Mouse (Mus musculus) kidney, embryonic 14.5 days (tissue): Measurements from ENCODE around the gene Npas4. TPM values are rescaled to one million over a fixed set of nuclear protein-coding genes. Genes with fewer than 3 reads are reported as not detected.
A peak's percentile ranks its signal among the peaks of the same experiment; 100 is the strongest.
"Not testable (repeated sequence)": the region's sequence is repeated elsewhere in the genome, so short reads cannot be mapped to it uniquely, and the experiment has no call there.

Experiments used
- ATAC-seq: fragments of 200-750 bp; cut with Nextera tagmentation; 2 replicates; pipeline ENCODE4 v1.8.0; 2017; ENCODE audit warnings: moderate number of reproducible peaks, mild to moderate bottlenecking, moderate TSS enrichment, moderate library complexity; ENCODE audit not compliant: low FRiP score, low TSS enrichment
- H3K27ac ChIP-seq: fragments of 300-500 bp; sonication (generic); 2 replicates; pipeline ENCODE4 v1.5.1; 2014; ENCODE audit warnings: low read depth, mild to moderate bottlenecking, low read length, moderate library complexity, mixed read lengths
- H3K27me3 ChIP-seq: fragments of 300-500 bp; sonication (generic); 2 replicates; pipeline ENCODE4 v1.6.1; 2014; ENCODE audit warnings: mild to moderate bottlenecking, low read length; ENCODE audit not compliant: control insufficient read depth, insufficient read depth
- H3K36me3 ChIP-seq: fragments of 300-500 bp; sonication (generic); 2 replicates; pipeline ENCODE4 v1.6.1; 2014; ENCODE audit warnings: low read length, mixed read lengths; ENCODE audit not compliant: control insufficient read depth, insufficient read depth
- H3K4me1 ChIP-seq: fragments of 300-500 bp; sonication (generic); 2 replicates; pipeline ENCODE4 v1.6.1; 2014; ENCODE audit warnings: low read length, mixed read lengths; ENCODE audit not compliant: control insufficient read depth, insufficient read depth
- H3K4me2 ChIP-seq: fragments of 300-500 bp; sonication (generic); replicated peaks from 2 replicates; pipeline ENCODE4 v1.6.1; 2014; ENCODE audit warnings: low read depth, mild to moderate bottlenecking, low read length
- H3K4me3 ChIP-seq: fragments of 300-500 bp; sonication (generic); 2 replicates; pipeline ENCODE4 v1.5.1; 2014; ENCODE audit warnings: mild to moderate bottlenecking, low read length
- H3K9ac ChIP-seq: fragments of 300-500 bp; sonication (generic); 2 replicates; pipeline ENCODE4 v1.6.1; 2014; ENCODE audit warnings: low read depth, mild to moderate bottlenecking, low read length, moderate library complexity
- H3K9me3 ChIP-seq: fragments of 300-500 bp; sonication (generic); 2 replicates; pipeline ENCODE4 v1.6.1; 2016; ENCODE audit warnings: low read length; ENCODE audit not compliant: control insufficient read depth
- WGBS: fragments of 180-500 bp; shearing (Covaris S2); extraction: QIAGEN DNeasy Blood & Tissue Kit; methylation state at CpG from one replicate; pipeline ENCODE4 v1.1.7; 2014; 5-methylcytosine and 5-hydroxymethylcytosine counted together
- polyA plus RNA-seq: library from polyadenylated mRNA; unstranded; fragments of >200 nt; fragmentation: Nextera tagmentation; extraction: Ambion mirVana; gene quantifications from 2 replicates; pipeline ENCODE4 v1.2.1, GENCODE M21; 2014

The Npas4 gene
- polyA plus RNA-seq, 1 experiment from 2014 or later = not detected

- no peak overlapping the region for H3K4me3 ChIP-seq
- ATAC-seq = no peak
- no peak overlapping the region for H3K4me2 ChIP-seq
- peaks cover 7% of the 10 kb centered on the region; the same call in 1 of the 2 replicates for H3K4me1 ChIP-seq
- 0 out of 2 replicates have a peak, but pooled peaks cover 5% of the 10 kb centered on the region for H3K36me3 ChIP-seq
- WGBS = 77% methylated on average over 2 of the region's 2 CpGs
- H3K9ac ChIP-seq = no peak overlapping the region
- no peaks in the 10 kb centered on the region for H3K9me3 ChIP-seq
- H3K27ac ChIP-seq = no peak overlapping the region
- H3K27me3 ChIP-seq = no peaks in the 10 kb centered on the region
Observed at GRCm38 (mm10) chr19:5021416-5021815, 31.3 kb upstream of the Npas4 start.

DNA sequence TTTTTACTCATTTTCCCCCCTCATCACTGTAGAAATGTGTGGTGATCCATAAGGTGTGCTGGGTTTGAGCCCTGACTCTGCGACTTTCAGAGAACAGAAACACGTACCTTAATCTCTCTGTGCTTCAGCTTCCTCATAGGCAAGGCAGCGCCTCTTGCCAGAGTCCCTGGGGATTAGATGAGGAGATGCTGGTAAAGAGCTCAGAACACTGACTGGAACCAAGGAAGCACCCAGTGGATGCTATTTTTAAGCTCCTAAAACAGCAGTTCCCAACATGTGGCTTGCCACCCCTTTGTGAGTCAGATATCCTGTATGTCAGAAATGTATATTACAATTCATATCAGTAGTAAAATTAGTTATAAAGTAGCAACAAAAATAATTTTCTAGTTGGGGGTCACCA is 28.1 kb upstream of the Npas4 start:
- no peak for ATAC-seq
- H3K9ac ChIP-seq = no peak overlapping the region
- no peak overlapping the region for H3K27ac ChIP-seq
- H3K27me3 ChIP-seq = no peaks in the 10 kb centered on the region
- peaks cover 8% of the 10 kb centered on the region; the same call in 1 of the 2 replicates for H3K4me1 ChIP-seq
- 86% methylated on average over 3 of the region's 3 CpGs for WGBS
- no peak overlapping the region for H3K4me3 ChIP-seq
- no peaks in the 10 kb centered on the region for H3K36me3 ChIP-seq
- H3K9me3 ChIP-seq = no peaks in the 10 kb centered on the region
- no peak overlapping the region for H3K4me2 ChIP-seq

DNA sequence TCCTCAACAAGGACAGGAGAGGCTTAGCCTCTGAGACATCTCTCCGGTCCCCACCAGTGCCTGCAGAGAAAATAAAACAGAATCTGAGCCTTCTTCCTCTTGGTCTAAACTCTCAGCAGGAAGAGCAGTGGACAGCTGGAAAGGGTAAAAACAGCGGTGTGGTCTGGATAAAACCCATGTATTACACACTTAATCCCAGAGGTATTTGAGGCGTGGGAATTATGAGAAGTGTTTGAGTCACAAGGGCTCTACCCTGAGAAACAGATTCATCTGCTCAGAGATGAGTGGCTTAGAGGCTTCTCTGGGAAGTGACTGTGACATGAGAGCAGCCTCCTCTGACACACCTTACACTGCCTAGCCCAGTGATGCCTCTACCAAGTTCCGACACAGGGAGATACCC is 27.5 kb upstream of the Npas4 start:
- no peak for ATAC-seq

DNA sequence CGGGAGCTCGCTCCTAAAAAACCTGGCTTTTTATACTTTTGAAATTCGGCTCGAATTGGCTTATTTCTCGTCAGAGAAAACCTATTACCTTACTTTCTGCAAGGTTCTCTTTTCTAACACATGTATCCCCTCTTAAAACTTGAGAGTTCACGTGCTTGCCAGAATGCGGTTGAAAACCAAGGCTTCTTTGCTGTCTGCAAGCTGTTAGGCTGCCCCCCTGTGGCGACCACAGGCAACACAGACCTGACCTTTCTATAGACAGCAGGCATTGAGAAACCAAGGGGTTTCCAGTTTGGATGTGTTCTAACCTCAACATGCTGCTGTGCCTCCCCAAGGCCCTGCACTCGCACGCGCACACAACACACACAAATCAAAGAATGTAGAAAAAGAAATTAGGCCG is 26.7 kb upstream of the Npas4 start:
- WGBS = 27% methylated on average over 12 of the region's 12 CpGs
- 0 out of 2 replicates have a peak overlapping the region, but pooled peaks have one; percentile 24 for H3K9ac ChIP-seq
- H3K27ac ChIP-seq = peak overlapping the region; percentile 60; the same call in 1 of the 2 replicates
- H3K4me3 ChIP-seq = no peak overlapping the region
- no peak for ATAC-seq
- H3K4me2 ChIP-seq = 0 out of 2 replicates have a peak overlapping the region, but pooled peaks have one; percentile 4
- H3K4me1 ChIP-seq = peaks cover 8% of the 10 kb centered on the region; the same call in 1 of the 2 replicates
- no peaks in the 10 kb centered on the region for H3K9me3 ChIP-seq
- no peaks in the 10 kb centered on the region for H3K27me3 ChIP-seq
- no peaks in the 10 kb centered on the region for H3K36me3 ChIP-seq

More for the DNA sequence above, 27.5 kb upstream of the Npas4 start:
- no peak overlapping the region for H3K27ac ChIP-seq
- H3K27me3 ChIP-seq = no peaks in the 10 kb centered on the region
- no peaks in the 10 kb centered on the region for H3K9me3 ChIP-seq
- H3K4me2 ChIP-seq = no peak overlapping the region
- no peak overlapping the region for H3K9ac ChIP-seq
- 90% methylated on average over 4 of the region's 4 CpGs for WGBS
- no peak overlapping the region for H3K4me3 ChIP-seq
- peaks cover 8% of the 10 kb centered on the region; the same call in 1 of the 2 replicates for H3K4me1 ChIP-seq
- H3K36me3 ChIP-seq = no peaks in the 10 kb centered on the region

GRCm38 (mm10) chr19:5016221-5016742 is 26.2 kb upstream of the Npas4 start:
- Histone ChIP-seq H3K27me3 (no peaks in the 10 kb centered on the region), H3K4me1 (peaks cover 8% of the 10 kb centered on the region; the same call in 1 of the 2 replicates), H3K4me2 (0 out of 2 replicates have a peak overlapping the region, but pooled peaks have one; percentile 4), H3K4me3 (no peak overlapping the region), H3K9me3 (no peaks in the 10 kb centered on the region), H3K36me3 (no peaks in the 10 kb centered on the region), H3K27ac (peak overlapping the region; percentile 60; the same call in 1 of the 2 replicates), H3K9ac (0 out of 2 replicates have a peak overlapping the region, but pooled peaks have one; percentile 24)
- WGBS = 32% methylated on average over 10 of the region's 10 CpGs
- ATAC-seq = peak; percentile 51; the same call in 1 of the 2 replicates

GRCm38 (mm10) chr19:5014961-5015398 is 24.9 kb upstream of the Npas4 start:
- no peak for ATAC-seq
- H3K27me3 ChIP-seq = 0 out of 2 replicates have a peak, but pooled peaks cover 2% of the 10 kb centered on the region
- WGBS = 20% methylated on average over 8 of the region's 8 CpGs
- no peak overlapping the region for H3K27ac ChIP-seq
- H3K9ac ChIP-seq = no peak overlapping the region
- no peaks in the 10 kb centered on the region for H3K9me3 ChIP-seq
- H3K4me3 ChIP-seq = no peak overlapping the region
- no peaks in the 10 kb centered on the region for H3K36me3 ChIP-seq
- H3K4me1 ChIP-seq = peaks cover 8% of the 10 kb centered on the region; the same call in 1 of the 2 replicates
- no peak overlapping the region for H3K4me2 ChIP-seq

DNA sequence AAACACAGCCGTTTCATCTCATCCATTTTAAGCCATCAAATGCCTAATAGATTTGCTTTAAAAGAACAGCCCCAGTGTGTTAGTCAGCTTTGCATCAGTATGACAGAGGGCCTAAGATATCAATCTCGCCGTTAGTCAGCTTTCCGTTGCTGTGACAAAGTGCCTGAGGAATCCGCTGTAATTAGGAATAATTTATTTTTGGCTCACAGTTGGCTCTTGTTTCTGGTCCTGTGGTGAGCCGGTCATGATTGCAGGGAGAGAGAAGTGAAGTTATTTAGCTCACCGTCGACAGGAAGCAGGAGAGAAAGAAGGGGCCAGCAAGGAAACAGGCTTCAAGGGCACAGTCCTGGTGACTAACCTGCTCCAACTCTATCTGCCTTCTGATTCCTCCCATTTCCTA is 23.0 kb upstream of the Npas4 start:
- Histone ChIP-seq H3K9ac (no peak overlapping the region), H3K9me3 (no peaks in the 10 kb centered on the region), H3K4me1 (peaks cover 8% of the 10 kb centered on the region; the same call in 1 of the 2 replicates), H3K4me2 (no peak overlapping the region), H3K36me3 (no peaks in the 10 kb centered on the region), H3K4me3 (no peak overlapping the region), H3K27ac (no peak overlapping the region), H3K27me3 (0 out of 2 replicates have a peak, but pooled peaks cover 2% of the 10 kb centered on the region)
- 59% methylated on average over 8 of the region's 8 CpGs for WGBS
- ATAC-seq = no peak

- H3K36me3 ChIP-seq = no peaks in the 10 kb centered on the region
- H3K4me1 ChIP-seq = peaks cover 7% of the 10 kb centered on the region; the same call in 1 of the 2 replicates
- H3K27ac ChIP-seq = no peak overlapping the region
- H3K27me3 ChIP-seq = no peaks in the 10 kb centered on the region
- H3K9ac ChIP-seq = no peak overlapping the region
- H3K9me3 ChIP-seq = peaks cover 8% of the 10 kb centered on the region; the same call in 1 of the 2 replicates
- WGBS = 71% methylated on average over 4 of the region's 4 CpGs
- no peak for ATAC-seq
- H3K4me3 ChIP-seq = no peak overlapping the region
- H3K4me2 ChIP-seq = no peak overlapping the region
Observed at GRCm38 (mm10) chr19:5004925-5005324, 14.8 kb upstream of the Npas4 start.

GRCm38 (mm10) chr19:5003644-5004043 is 13.5 kb upstream of the Npas4 start:
- not testable (repeated sequence) for H3K27ac ChIP-seq, H3K27me3 ChIP-seq, H3K4me1 ChIP-seq, ATAC-seq, H3K4me3 ChIP-seq, H3K36me3 ChIP-seq, H3K9ac ChIP-seq, H3K4me2 ChIP-seq, H3K9me3 ChIP-seq
- 63% methylated on average over 2 of the region's 2 CpGs for WGBS
